Mouse (Mus musculus): ENCODE data around the gene Slc8a1.

- TF ChIP-seq CTCF (IDR thresholded peaks at IDR 0.05; ENCODE audit: control insufficient read depth, insufficient read depth, low read length) (no peak), POLR2A (IDR thresholded peaks at IDR 0.05; ENCODE audit: borderline replicate concordance, control insufficient read depth, low read depth, low read length) (no peak)
These were observed 240.3 kb downstream of the Slc8a1 start for GRCm38 (mm10) chr17:81497919-81498318.

Measured in bone marrow, adult 2 months (tissue).